9 mouse cellular contexts compared by ENCODE assay signal in the genomic region with DNA sequence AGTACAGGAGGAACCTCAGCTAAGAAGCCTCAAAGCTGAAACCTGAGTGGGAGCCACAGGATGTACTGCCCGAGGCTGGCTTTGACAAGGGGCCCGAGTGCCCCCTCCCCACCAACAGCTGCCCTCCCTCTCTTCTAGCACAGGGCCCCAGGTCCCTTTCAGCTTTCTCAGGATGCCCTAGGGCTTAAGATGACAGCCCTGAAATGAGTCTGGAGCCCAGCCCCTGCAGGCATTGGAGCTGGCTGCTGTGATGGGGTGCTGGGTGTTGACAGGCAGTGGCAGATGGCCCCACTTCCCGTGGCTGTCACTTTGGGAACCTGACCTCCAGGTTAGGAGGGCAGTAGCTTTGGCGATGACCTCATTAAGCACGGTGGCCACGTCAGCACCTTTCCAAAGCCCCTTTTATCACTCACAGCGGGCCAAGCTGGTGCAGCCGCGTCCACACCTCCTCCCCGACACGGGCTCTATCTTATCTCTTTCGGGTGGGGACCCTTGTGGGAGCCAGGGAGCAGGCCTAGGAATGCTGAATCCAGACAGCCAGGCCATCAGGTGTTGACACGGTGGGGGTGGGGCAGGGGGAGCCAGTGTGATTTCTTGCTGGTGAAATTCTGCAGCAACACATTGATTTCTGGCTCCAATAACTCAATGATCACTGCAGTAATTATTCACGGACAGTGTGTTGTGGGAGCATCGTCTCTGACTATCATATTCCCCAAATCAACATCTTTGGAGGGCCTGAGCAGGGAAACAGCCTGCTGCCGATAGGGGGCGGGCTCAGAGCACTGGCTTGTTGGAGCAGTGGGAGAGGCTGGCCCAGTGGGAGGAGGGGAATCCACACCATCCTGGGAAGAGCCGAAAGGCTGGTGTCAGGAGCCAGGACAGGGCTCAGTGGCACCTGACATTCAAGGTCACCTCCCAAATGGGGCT. TPM values are rescaled to one million over a fixed set of nuclear protein-coding genes. Genes with fewer than 3 reads are reported as not detected.
A peak's percentile ranks its signal among the peaks of the same experiment; 100 is the strongest.
DNase-seq lines count a peak whose midpoint lies in the region; ATAC-seq lines count a peak whose summit lies in the region.
"Had no signal": no experiment of that assay in that cellular context is flagged by ENCODE, and none has a peak within 500 bp of the region (broad histone marks: within the 10 kb centered on the region; RNA-seq: fewer than 3 reads in every experiment).

No protein-coding gene starts in this region.

- H3K4me3 ChIP-seq in kidney, embryonic 15.5 days (replicated peaks) = no peak overlapping the region

- no peak overlapping the region for H3K27ac ChIP-seq in kidney, embryonic 15.5 days

- no peaks in the 10 kb centered on the region for H3K9me3 ChIP-seq in kidney, embryonic 15.5 days (replicated peaks)

- WGBS in kidney, embryonic 15.5 days = 18% methylated on average over 18 of the region's 18 CpGs

- no peak for ATAC-seq in kidney, embryonic 15.5 days (replicated peaks; ENCODE audit: low FRiP score)

- peaks cover 42% of the 10 kb centered on the region for H3K4me1 ChIP-seq in kidney, embryonic 15.5 days

- H3K4me2 ChIP-seq in kidney, embryonic 15.5 days = no peak overlapping the region

- no peaks in the 10 kb centered on the region for H3K36me3 ChIP-seq in kidney, embryonic 15.5 days

- peaks cover 59% of the 10 kb centered on the region for H3K27me3 ChIP-seq in kidney, embryonic 15.5 days

- DNase-seq in kidney, postnatal 10 days = peak; percentile 55
- DNase-seq in adrenal gland, postnatal 36 days = peak; percentile 12 to 52
- DNase-seq in heart, adult 8-10 months (ENCODE audit: low spot score) = peak; percentile 35
- peak; percentile 69 to 72 for DNase-seq in kidney, postnatal 4 days
- peak; percentile 55 for DNase-seq in lung, postnatal 14 days
- no peak for DNase-seq in yolk sac, embryonic 10.5 days (ENCODE audit: low spot score)
- DNase-seq in spleen, postnatal 10 days (ENCODE audit: low spot score in 2 of 2) = no peak

- no peak overlapping the region for H3K9ac ChIP-seq in kidney, embryonic 15.5 days

RNA-seq across cellular contexts. Expression of gene B230104I21Rik, which starts 57.5 kb away (rescaled TPM):
- polyA plus RNA-seq in kidney, embryonic 15.5 days (2015; fragmentation: Nextera tagmentation; extraction: Ambion mirVana) = not detected in 2 replicates
- not detected for total RNA-seq in adrenal gland, postnatal 36 days (2021)
- not detected for total RNA-seq in heart, adult 8-10 months (2022)
- total RNA-seq: hematopoietic stem cell, adult 5-6 weeks had no signal

Comparison
In these comparisons a context has a peak if more than half of its experiments do, and no peak if none do; other contexts are left out.
1. DNase-seq: peak in kidney, postnatal 10 days (single experiment), adrenal gland, postnatal 36 days (2 of 2), heart, adult 8-10 months (single experiment), kidney, postnatal 4 days (2 of 2) and lung, postnatal 14 days (single experiment); none in yolk sac, embryonic 10.5 days (single experiment) and spleen, postnatal 10 days (0 of 2).